In the genomic region with DNA sequence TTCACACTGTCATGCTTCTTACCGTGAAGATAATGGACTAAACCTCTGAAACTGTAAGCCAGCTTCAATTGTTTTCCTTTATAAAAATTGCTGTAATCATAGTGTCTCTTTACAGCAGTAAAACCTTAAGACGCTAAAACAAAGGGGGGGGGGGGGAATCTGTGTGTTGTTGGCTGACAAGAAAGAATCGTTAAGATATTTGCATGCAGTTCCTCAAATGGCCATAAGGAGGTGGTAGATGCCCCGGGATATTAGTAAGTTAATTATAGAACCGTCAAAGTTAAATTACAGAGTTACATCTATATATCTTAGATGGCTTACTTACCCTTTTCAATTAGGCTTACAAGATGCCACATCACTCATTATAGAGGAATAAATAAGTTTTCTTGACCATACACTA, we compare ENCODE assay signal across 11 mouse cellular contexts. TPM values are rescaled to one million over a fixed set of nuclear protein-coding genes. Genes with fewer than 3 reads are reported as not detected.
DNase-seq lines count a peak whose midpoint lies in the region; ATAC-seq and TF ChIP-seq lines count a peak whose summit lies in the region.
"Had no signal": no experiment of that assay in that cellular context is flagged by ENCODE, and none has a peak within 500 bp of the region (broad histone marks: within the 10 kb centered on the region; RNA-seq: fewer than 3 reads in every experiment).

No protein-coding gene starts in this region.

- peaks cover 26% of the 10 kb centered on the region for H3K4me1 ChIP-seq in forebrain, embryonic 10.5 days
- peaks cover 6% of the 10 kb centered on the region; the same call in 1 of the 2 replicates for H3K4me1 ChIP-seq in forebrain, embryonic 16.5 days (replicated peaks; ENCODE audit: control insufficient read depth, insufficient read depth, low read length)
- no peaks in the 10 kb centered on the region for H3K4me1 ChIP-seq in lung, embryonic 14.5 days (ENCODE audit: insufficient read depth)
- peaks cover 0 to 6% of the 10 kb centered on the region in 2 experiments; a peak in 1 of 4 replicates for H3K4me1 ChIP-seq in liver, embryonic 14.5 days (replicated peaks; ENCODE audit: control insufficient read depth in 2 of 2, insufficient read depth in 2 of 2, low read length in 1 of 2)

- no peak for ATAC-seq in forebrain, embryonic 16.5 days
- no peak for ATAC-seq in lung, embryonic 14.5 days (ENCODE audit: insufficient read depth)
- ATAC-seq in liver, embryonic 14.5 days (ENCODE audit: insufficient read depth): no peak

- no peak overlapping the region for H3K27ac ChIP-seq in forebrain, embryonic 10.5 days
- H3K27ac ChIP-seq in forebrain, embryonic 16.5 days (ENCODE audit: low read length): no peak overlapping the region
- no peak overlapping the region for H3K27ac ChIP-seq in lung, embryonic 14.5 days (ENCODE audit: low read depth)
- no peak overlapping the region for H3K27ac ChIP-seq in liver, embryonic 14.5 days
- H3K27ac ChIP-seq: limb, embryonic 13.5 days had no signal

- TF ChIP-seq CTCF in lung, embryonic 14.5 days (IDR thresholded peaks at IDR 0.05; ENCODE audit: low read depth): peak; percentile 49
- peak; percentile 52 for TF ChIP-seq CTCF in liver, embryonic 14.5 days (IDR thresholded peaks at IDR 0.05; ENCODE audit: low read depth)

- DNase-seq in forebrain, embryonic 10.5 days (ENCODE audit: extremely low spot score, low spot score): no peak
- DNase-seq in lung, embryonic 14.5 days: peak; percentile 62
- no peak for DNase-seq in lung, postnatal 4 days
- peak; percentile 66 for DNase-seq in embryo, embryonic 10 days (ENCODE audit: low spot score)
- DNase-seq in liver, embryonic 14.5 days (ENCODE audit: low read depth in 3 of 3, low spot score in 3 of 3): peak; percentile 55 to 63 (median 57)
- no peak for DNase-seq in left cerebral cortex, postnatal 25 days (ENCODE audit: low spot score in 2 of 2)
- DNase-seq in layer of hippocampus, postnatal 10 days (ENCODE audit: low spot score in 2 of 2): no peak
- DNase-seq: kidney, adult 18-20 months; thymus, adult 18-20 months had no signal

- H3K4me3 ChIP-seq in forebrain, embryonic 10.5 days: peak overlapping the region; percentile 61
- no peak overlapping the region for H3K4me3 ChIP-seq in forebrain, embryonic 16.5 days (replicated peaks; ENCODE audit: low read length)
- H3K4me3 ChIP-seq in lung, embryonic 14.5 days (ENCODE audit: low read depth, low read length): no peak overlapping the region
- peak overlapping the region in 1 of 2 experiments; percentile 62; a peak in 2 of 4 replicates for H3K4me3 ChIP-seq in liver, embryonic 14.5 days (ENCODE audit: insufficient read depth in 1 of 2, low read depth in 2 of 2, low read length in 2 of 2)

- TF ChIP-seq EP300 in liver, embryonic 14.5 days (IDR thresholded peaks at IDR 0.05; ENCODE audit: low read depth): no peak

- H3K36me3 ChIP-seq in forebrain, embryonic 10.5 days (replicated peaks): no peaks in the 10 kb centered on the region
- no peaks in the 10 kb centered on the region for H3K36me3 ChIP-seq in forebrain, embryonic 16.5 days (ENCODE audit: control insufficient read depth, insufficient read depth)
- H3K36me3 ChIP-seq in lung, embryonic 14.5 days (ENCODE audit: insufficient read depth): no peaks in the 10 kb centered on the region
- no peaks in the 10 kb centered on the region for H3K36me3 ChIP-seq in liver, embryonic 14.5 days (replicated peaks; ENCODE audit: control insufficient read depth, insufficient read depth, low read depth)
- H3K36me3 ChIP-seq: limb, embryonic 13.5 days had no signal

- H3K4me2 ChIP-seq in forebrain, embryonic 16.5 days (ENCODE audit: low read length): no peak overlapping the region
- H3K4me2 ChIP-seq in lung, embryonic 14.5 days: peak overlapping the region; percentile 71
- H3K4me2 ChIP-seq in liver, embryonic 14.5 days (ENCODE audit: low read depth): peak overlapping the region; percentile 87

- WGBS in forebrain, embryonic 10.5 days: under 1% methylated on average over 5 of the region's 5 CpGs
- WGBS in forebrain, embryonic 16.5 days: 2% methylated on average over 5 of the region's 5 CpGs
- WGBS in lung, embryonic 14.5 days: 4% methylated on average over 5 of the region's 5 CpGs
- WGBS in liver, embryonic 14.5 days (ENCODE audit: insufficient replicate concordance): 1% methylated on average over 5 of the region's 5 CpGs

- intact Hi-C loops in left cerebral cortex, postnatal 25 days (cut with DNase I): loop anchor here (2.0 to 5.0 kb wide), 4 partner anchors 13 to 220 kb away; no protein-coding TSS in a partner anchor

- no peak overlapping the region for H3K9ac ChIP-seq in forebrain, embryonic 16.5 days (replicated peaks; ENCODE audit: low read depth, low read length)
- H3K9ac ChIP-seq in lung, embryonic 14.5 days: no peak overlapping the region
- no peak overlapping the region; the same call in 1 of the 2 replicates for H3K9ac ChIP-seq in liver, embryonic 14.5 days (replicated peaks)
- H3K9ac ChIP-seq: limb, embryonic 13.5 days had no signal

- H3K9me3 ChIP-seq in forebrain, embryonic 10.5 days: no peaks in the 10 kb centered on the region
- H3K9me3 ChIP-seq in forebrain, embryonic 16.5 days (ENCODE audit: control insufficient read depth, low read length): no peaks in the 10 kb centered on the region
- H3K9me3 ChIP-seq in lung, embryonic 14.5 days (ENCODE audit: low read depth, low read length): no peaks in the 10 kb centered on the region
- H3K9me3 ChIP-seq in liver, embryonic 14.5 days (ENCODE audit: control insufficient read depth, low read length): no peaks in the 10 kb centered on the region
- H3K9me3 ChIP-seq: limb, embryonic 13.5 days had no signal

- H3K27me3 ChIP-seq in forebrain, embryonic 10.5 days (ENCODE audit: poor library complexity, severe bottlenecking): no peaks in the 10 kb centered on the region
- H3K27me3 ChIP-seq in forebrain, embryonic 16.5 days (replicated peaks; ENCODE audit: control insufficient read depth, insufficient read depth, low read length): peaks cover 8% of the 10 kb centered on the region
- no peaks in the 10 kb centered on the region for H3K27me3 ChIP-seq in lung, embryonic 14.5 days (ENCODE audit: insufficient read depth, low read length)
- no peaks in the 10 kb centered on the region; the same call in 1 of the 2 replicates for H3K27me3 ChIP-seq in liver, embryonic 14.5 days (ENCODE audit: control insufficient read depth, insufficient read depth, low read length)

RNA-seq across cellular contexts. Expression of a gene that starts 50.8 kb away (rescaled TPM):
- not detected in 2 replicates for polyA plus RNA-seq in forebrain, embryonic 10.5 days (2016; fragmentation: Nextera tagmentation; extraction: Ambion mirVana)
- not detected in 2 replicates for polyA plus RNA-seq in forebrain, embryonic 16.5 days (2015; fragmentation: Nextera tagmentation; extraction: Ambion mirVana)
- not detected in 2 replicates for polyA plus RNA-seq in lung, embryonic 14.5 days (2014; fragmentation: Nextera tagmentation; extraction: Ambion mirVana)
- polyA plus RNA-seq in liver, embryonic 14.5 days (2012; rRNA removed): not detected in 2 replicates
- polyA plus RNA-seq in liver, embryonic 14.5 days (2014; fragmentation: Nextera tagmentation; extraction: Ambion mirVana): not detected in 2 replicates
- total RNA-seq in left cerebral cortex, postnatal 25 days (2021): not detected
- total RNA-seq in layer of hippocampus, postnatal 10 days (2021): not detected
- polyA plus RNA-seq: limb, embryonic 13.5 days had no signal

Comparison
In these comparisons a context has a peak if more than half of its experiments do, and no peak if none do; other contexts are left out.
1. DNase-seq: peak in lung, embryonic 14.5 days (single experiment), embryo, embryonic 10 days (single experiment) and liver, embryonic 14.5 days (3 of 3); none in forebrain, embryonic 10.5 days (single experiment), lung, postnatal 4 days (0 of 2), left cerebral cortex, postnatal 25 days (0 of 2) and layer of hippocampus, postnatal 10 days (0 of 2).